Mouse (Mus musculus) small intestine, adult 2 months (tissue): ENCODE results near the gene Slc25a35.

Experiments used
- CTCF ChIP-seq: fragments of 200-500 bp; IDR thresholded peaks from 2 replicates; pipeline ENCODE4 v1.5.1; 2012; ENCODE audit warnings: low read depth, mild to moderate bottlenecking, control low read depth, inconsistent platforms, low read length, moderate library complexity, mixed read lengths; ENCODE audit not compliant: insufficient replicate concordance, insufficient read length; ENCODE audit errors: extremely low read depth
- POLR2A ChIP-seq: fragments of 200-500 bp; IDR thresholded peaks from 2 replicates; pipeline ENCODE4 v1.6.1; 2012; ENCODE audit warnings: low read depth, mild to moderate bottlenecking, control low read depth, inconsistent platforms, low read length, moderate library complexity

DNA sequence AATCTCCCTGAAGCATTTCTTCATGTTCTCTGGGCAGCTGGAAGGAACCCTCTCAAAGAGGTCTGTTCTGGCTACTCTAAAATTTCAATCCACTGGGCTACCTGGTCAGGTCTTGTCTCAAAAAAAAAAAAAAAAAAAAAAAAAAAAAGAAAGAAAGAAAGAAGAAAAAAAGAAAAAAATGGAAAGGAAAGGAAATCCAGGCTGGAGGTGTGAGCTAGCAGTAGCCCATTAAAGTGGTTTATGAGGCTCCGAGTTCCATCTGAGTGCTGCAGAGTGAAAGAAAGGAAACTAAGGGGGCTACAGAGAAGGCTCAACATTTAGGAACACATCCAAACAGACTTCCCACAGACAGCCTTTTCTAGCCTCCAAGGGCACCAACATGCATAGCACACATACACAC is 10.0 kb upstream of the Slc25a35 start:
- TF ChIP-seq CTCF = no peak
- TF ChIP-seq POLR2A = no peak
